ENCODE assay signal across 9 mouse cellular contexts in the genomic region with DNA sequence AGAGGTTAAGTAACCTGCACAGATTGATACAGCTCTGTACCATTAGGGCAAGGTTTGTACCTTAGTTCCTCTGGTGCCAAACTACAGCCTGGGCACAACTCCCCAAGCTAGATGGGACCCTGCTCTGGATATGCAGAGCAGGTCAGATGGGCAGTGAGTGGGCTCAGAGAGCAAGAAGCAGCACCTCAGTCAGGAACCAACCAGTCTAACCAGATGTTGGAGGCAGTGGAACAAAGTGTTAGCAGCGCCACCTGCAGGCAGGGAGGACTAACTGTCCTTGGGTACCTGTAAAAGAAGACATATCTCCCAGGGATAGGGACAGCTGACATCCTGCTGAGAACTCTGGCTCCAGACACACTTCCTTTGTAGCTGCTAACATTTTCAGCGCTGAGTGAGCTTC.
DNase-seq lines count a peak whose midpoint lies in the region; ATAC-seq and TF ChIP-seq lines count a peak whose summit lies in the region.
"Had no signal": no experiment of that assay in that cellular context is flagged by ENCODE, and none has a peak within 500 bp of the region (broad histone marks: within the 10 kb centered on the region; RNA-seq: fewer than 3 reads in every experiment).

No protein-coding gene starts in this region.

- TF ChIP-seq EP300 in lung, postnatal 0 days (IDR thresholded peaks at IDR 0.05) = no peak

- no peak overlapping the region for H3K27ac ChIP-seq in liver, embryonic 11.5 days (ENCODE audit: low read depth, low read length)
- no peak overlapping the region for H3K27ac ChIP-seq in lung, postnatal 0 days (ENCODE audit: low read length)
- no peak overlapping the region for H3K27ac ChIP-seq in thymus, adult 2 months (ENCODE audit: control insufficient read depth, insufficient read depth, low read length)
- H3K27ac ChIP-seq: midbrain, embryonic 12.5 days had no signal

- WGBS in liver, embryonic 11.5 days = 26% methylated on average over 2 of the region's 2 CpGs
- WGBS in lung, postnatal 0 days = 46% methylated on average over 2 of the region's 2 CpGs
- WGBS in thymus, adult 2 months = 67% methylated on average over 2 of the region's 2 CpGs

- H3K4me2 ChIP-seq in liver, embryonic 11.5 days = no peak overlapping the region
- no peak overlapping the region for H3K4me2 ChIP-seq in lung, postnatal 0 days (replicated peaks; ENCODE audit: low read depth, low read length)
- H3K4me2 ChIP-seq: midbrain, embryonic 12.5 days had no signal

- ATAC-seq in liver, embryonic 11.5 days (replicated peaks; ENCODE audit: low FRiP score) = no peak
- ATAC-seq in lung, postnatal 0 days = no peak

- TF ChIP-seq CTCF in lung, postnatal 0 days (IDR thresholded peaks at IDR 0.05) = peak; percentile 64
- TF ChIP-seq CTCF in thymus, adult 2 months (IDR thresholded peaks at IDR 0.05; ENCODE audit: borderline replicate concordance, control insufficient read depth, extremely low read depth, insufficient read depth, low read length, poor library complexity) = peak; percentile 76; the same call in 1 of the 2 replicates

- peaks cover 4% of the 10 kb centered on the region; the same call in 1 of the 2 replicates for H3K4me1 ChIP-seq in liver, embryonic 11.5 days (replicated peaks; ENCODE audit: control insufficient read depth, insufficient read depth, low read length)
- peaks cover 7% of the 10 kb centered on the region; the same call in 1 of the 2 replicates for H3K4me1 ChIP-seq in lung, postnatal 0 days (ENCODE audit: insufficient read depth, low read depth, low read length)
- H3K4me1 ChIP-seq in thymus, adult 2 months (replicated peaks; ENCODE audit: control insufficient read depth, insufficient read depth, low read length) = peaks cover 11% of the 10 kb centered on the region

- no peaks in the 10 kb centered on the region for H3K27me3 ChIP-seq in liver, embryonic 11.5 days (replicated peaks; ENCODE audit: control insufficient read depth, insufficient read depth, low read length)
- no peaks in the 10 kb centered on the region for H3K27me3 ChIP-seq in lung, postnatal 0 days (replicated peaks; ENCODE audit: insufficient read depth, low read length)
- no peaks in the 10 kb centered on the region for H3K27me3 ChIP-seq in thymus, adult 2 months (ENCODE audit: control insufficient read depth, insufficient read depth, low read length)

- no peak overlapping the region for H3K4me3 ChIP-seq in liver, embryonic 11.5 days (ENCODE audit: low read depth, low read length)
- H3K4me3 ChIP-seq in lung, postnatal 0 days (ENCODE audit: low read depth, low read length) = no peak overlapping the region
- no peak overlapping the region for H3K4me3 ChIP-seq in thymus, adult 2 months (ENCODE audit: control insufficient read depth, insufficient read depth, low read length)
- H3K4me3 ChIP-seq: midbrain, embryonic 12.5 days had no signal

- peak; percentile 69 for DNase-seq in liver
- no peak for DNase-seq in liver, embryonic 11.5 days (ENCODE audit: low spot score)
- DNase-seq in WW6 (ENCODE audit: low read depth, low spot score) = peak; percentile 82
- peak; percentile 33 for DNase-seq in lung, postnatal 0 days (ENCODE audit: low spot score)
- peak; percentile 69 for DNase-seq in thymus, adult 2 months
- DNase-seq in urinary bladder, adult 18-20 months (ENCODE audit: low spot score in 2 of 2) = no peak
- DNase-seq in right cerebral cortex, postnatal 14 days = no peak
- no peak for DNase-seq in right cerebral cortex, postnatal 25 days

- no peaks in the 10 kb centered on the region for H3K9me3 ChIP-seq in liver, embryonic 11.5 days (ENCODE audit: control insufficient read depth, low read length)
- no peaks in the 10 kb centered on the region for H3K9me3 ChIP-seq in lung, postnatal 0 days (ENCODE audit: low read length)
- H3K9me3 ChIP-seq: midbrain, embryonic 12.5 days had no signal

- no peak for TF ChIP-seq POLR2A in thymus, adult 2 months (IDR thresholded peaks at IDR 0.05; ENCODE audit: control insufficient read depth, extremely low read depth, insufficient read depth, low read length, poor library complexity)

- H3K36me3 ChIP-seq in liver, embryonic 11.5 days (ENCODE audit: control insufficient read depth, insufficient read depth, low read length) = no peaks in the 10 kb centered on the region
- no peaks in the 10 kb centered on the region for H3K36me3 ChIP-seq in lung, postnatal 0 days (ENCODE audit: insufficient read depth, low read length)
- no peaks in the 10 kb centered on the region for H3K36me3 ChIP-seq in thymus, adult 2 months (ENCODE audit: control insufficient read depth, insufficient read depth, low read length)
- H3K36me3 ChIP-seq: midbrain, embryonic 12.5 days had no signal

- H3K9ac ChIP-seq in liver, embryonic 11.5 days (ENCODE audit: low read depth, low read length) = no peak overlapping the region
- no peak overlapping the region for H3K9ac ChIP-seq in lung, postnatal 0 days (replicated peaks; ENCODE audit: low read depth)
- H3K9ac ChIP-seq: midbrain, embryonic 12.5 days had no signal

Comparison
In these comparisons a context has a peak if more than half of its experiments do, and no peak if none do; other contexts are left out.
1. DNase-seq: peak in liver (single experiment), WW6 (single experiment), lung, postnatal 0 days (single experiment) and thymus, adult 2 months (single experiment); none in liver, embryonic 11.5 days (single experiment), urinary bladder, adult 18-20 months (0 of 2), right cerebral cortex, postnatal 14 days (single experiment) and right cerebral cortex, postnatal 25 days (single experiment).